In the genomic region with DNA sequence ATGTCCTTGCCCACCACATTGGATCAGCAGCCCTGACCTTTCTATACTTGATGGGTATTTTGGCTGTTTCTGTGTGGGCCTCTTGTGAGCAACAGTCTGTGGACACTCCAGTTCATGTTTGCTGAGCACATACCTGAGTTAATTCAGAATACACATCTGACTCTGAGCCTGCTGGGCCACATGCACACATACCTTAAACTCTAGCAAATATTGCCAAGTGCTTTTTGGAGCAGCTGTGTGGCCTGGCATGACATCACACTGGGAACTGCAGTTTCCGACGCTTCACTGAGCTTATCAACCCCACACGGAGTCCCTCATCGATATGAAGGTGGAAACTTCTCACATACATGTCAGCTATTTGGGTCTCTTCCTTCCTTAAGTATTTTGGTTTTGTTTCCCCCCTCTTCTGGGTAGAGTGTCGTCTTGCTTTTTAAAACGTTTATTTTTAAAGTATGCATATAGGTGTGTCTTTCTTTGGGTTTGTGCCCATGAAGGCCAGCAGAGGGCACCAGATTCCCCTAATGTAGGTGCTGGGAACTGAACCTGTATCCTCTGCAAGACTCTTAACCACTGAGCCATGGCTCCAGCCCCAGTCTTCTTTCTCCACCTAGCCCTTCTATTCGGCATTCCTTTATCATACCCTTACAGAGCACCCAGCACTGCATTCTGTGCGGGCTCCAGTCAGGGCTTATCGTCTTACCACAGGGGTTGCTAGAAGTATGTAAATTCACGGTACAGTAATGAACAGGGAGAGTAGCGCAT, we compare ENCODE assay signal across 8 mouse cellular contexts. TPM values are rescaled to one million over a fixed set of nuclear protein-coding genes. Genes with fewer than 3 reads are reported as not detected.
DNase-seq lines count a peak whose midpoint lies in the region; ATAC-seq and TF ChIP-seq lines count a peak whose summit lies in the region.
"Had no signal": no experiment of that assay in that cellular context is flagged by ENCODE, and none has a peak within 500 bp of the region (broad histone marks: within the 10 kb centered on the region; RNA-seq: fewer than 3 reads in every experiment).

No protein-coding gene starts in this region.

- no peak for TF ChIP-seq POLR2A in bone marrow, adult 2 months (IDR thresholded peaks at IDR 0.05; ENCODE audit: borderline replicate concordance, control insufficient read depth, low read depth, low read length)

- in situ Hi-C loops in ES-E14 (cut with MboI; ENCODE audit: low sequenced_read_pairs in 2 of 2, unreplicated experiment in 2 of 2), result no loop called here

- H3K36me3 ChIP-seq in intestine, postnatal 0 days (ENCODE audit: control insufficient read depth, insufficient read depth), result no peaks in the 10 kb centered on the region
- no peaks in the 10 kb centered on the region for H3K36me3 ChIP-seq in intestine, embryonic 15.5 days
- no peaks in the 10 kb centered on the region; the same call in 1 of the 2 replicates for H3K36me3 ChIP-seq in ES-E14 (ENCODE audit: control insufficient read depth, insufficient read depth, low read length, poor library complexity, severe bottlenecking)
- peaks cover 15% of the 10 kb centered on the region for H3K36me3 ChIP-seq in midbrain, embryonic 16.5 days (ENCODE audit: control insufficient read depth, insufficient read depth, low read length)
- H3K36me3 ChIP-seq in intestine, embryonic 16.5 days (ENCODE audit: control insufficient read depth, insufficient read depth, low read length), result no peaks in the 10 kb centered on the region

- no peaks in the 10 kb centered on the region for H3K9me3 ChIP-seq in intestine, postnatal 0 days (ENCODE audit: control insufficient read depth)
- H3K9me3 ChIP-seq in intestine, embryonic 15.5 days, result no peaks in the 10 kb centered on the region
- H3K9me3 ChIP-seq in ES-E14 (ENCODE audit: control insufficient read depth, insufficient read depth, low read depth, low read length), result no peaks in the 10 kb centered on the region
- H3K9me3 ChIP-seq in midbrain, embryonic 16.5 days (replicated peaks; ENCODE audit: control insufficient read depth, low read length, poor library complexity, severe bottlenecking), result no peaks in the 10 kb centered on the region
- no peaks in the 10 kb centered on the region for H3K9me3 ChIP-seq in intestine, embryonic 16.5 days (ENCODE audit: control insufficient read depth, low read length)
- H3K9me3 ChIP-seq: neural tube, embryonic 13.5 days had no signal

- peak; percentile 76 for TF ChIP-seq CTCF in intestine, postnatal 0 days (IDR thresholded peaks at IDR 0.05; ENCODE audit: low read depth)
- TF ChIP-seq CTCF in bone marrow, adult 2 months (IDR thresholded peaks at IDR 0.05; ENCODE audit: control insufficient read depth, insufficient read depth, low read length), result peak; percentile 58

- no peak overlapping the region for H3K27ac ChIP-seq in intestine, postnatal 0 days (ENCODE audit: low read depth, low read length)
- H3K27ac ChIP-seq in intestine, embryonic 15.5 days, result no peak overlapping the region
- no peak overlapping the region for H3K27ac ChIP-seq in ES-E14 (ENCODE audit: insufficient read depth, low read depth, low read length, poor library complexity, severe bottlenecking)
- H3K27ac ChIP-seq in bone marrow, adult 2 months (ENCODE audit: control insufficient read depth, insufficient read depth, low read depth, low read length, poor library complexity), result no peak overlapping the region
- H3K27ac ChIP-seq in midbrain, embryonic 16.5 days (ENCODE audit: low read length), result no peak overlapping the region
- no peak overlapping the region for H3K27ac ChIP-seq in intestine, embryonic 16.5 days (ENCODE audit: low read length)
- H3K27ac ChIP-seq: neural tube, embryonic 13.5 days had no signal

- peak; percentile 40 for DNase-seq in ES-E14 (ENCODE audit: low read depth, low spot score)
- peak; percentile 27 to 69 for DNase-seq in kidney, postnatal 36 days

- H3K27me3 ChIP-seq in intestine, postnatal 0 days (replicated peaks; ENCODE audit: control insufficient read depth, insufficient read depth, low read length), result no peaks in the 10 kb centered on the region
- H3K27me3 ChIP-seq in intestine, embryonic 15.5 days (replicated peaks), result no peaks in the 10 kb centered on the region
- no peaks in the 10 kb centered on the region for H3K27me3 ChIP-seq in midbrain, embryonic 16.5 days (ENCODE audit: control insufficient read depth, insufficient read depth, low read depth, low read length)
- H3K27me3 ChIP-seq in intestine, embryonic 16.5 days (replicated peaks; ENCODE audit: control insufficient read depth, insufficient read depth, low read length), result no peaks in the 10 kb centered on the region
- H3K27me3 ChIP-seq: neural tube, embryonic 13.5 days had no signal

- ATAC-seq in intestine, postnatal 0 days, result no peak
- no peak for ATAC-seq in intestine, embryonic 15.5 days
- ATAC-seq in midbrain, embryonic 16.5 days, result 0 out of 2 replicates have a peak, but pooled peaks have one; percentile 11
- ATAC-seq in intestine, embryonic 16.5 days, result no peak

- H3K4me1 ChIP-seq in intestine, postnatal 0 days (replicated peaks; ENCODE audit: control insufficient read depth, insufficient read depth, low read length), result no peaks in the 10 kb centered on the region
- peaks cover 15% of the 10 kb centered on the region for H3K4me1 ChIP-seq in intestine, embryonic 15.5 days (replicated peaks)
- H3K4me1 ChIP-seq in ES-E14 (ENCODE audit: control insufficient read depth in 2 of 2, insufficient read depth in 2 of 2, low read length in 2 of 2, poor library complexity in 1 of 2), result no peaks in the 10 kb centered on the region
- peaks cover 2% of the 10 kb centered on the region; the same call in 1 of the 2 replicates for H3K4me1 ChIP-seq in bone marrow, adult 2 months (ENCODE audit: control insufficient read depth, insufficient read depth, low read length)
- H3K4me1 ChIP-seq in midbrain, embryonic 16.5 days (ENCODE audit: control insufficient read depth, insufficient read depth, low read length), result no peaks in the 10 kb centered on the region
- peaks cover 18% of the 10 kb centered on the region for H3K4me1 ChIP-seq in intestine, embryonic 16.5 days (ENCODE audit: control insufficient read depth, insufficient read depth, low read length)

- no peak overlapping the region for H3K4me2 ChIP-seq in intestine, postnatal 0 days (replicated peaks; ENCODE audit: low read depth)
- no peak overlapping the region for H3K4me2 ChIP-seq in intestine, embryonic 15.5 days (replicated peaks)
- H3K4me2 ChIP-seq in midbrain, embryonic 16.5 days (ENCODE audit: low read length), result no peak overlapping the region
- no peak overlapping the region for H3K4me2 ChIP-seq in intestine, embryonic 16.5 days (ENCODE audit: low read depth, low read length)
- H3K4me2 ChIP-seq: neural tube, embryonic 13.5 days had no signal

- no peak overlapping the region for H3K4me3 ChIP-seq in intestine, postnatal 0 days (ENCODE audit: low read depth, low read length)
- no peak overlapping the region for H3K4me3 ChIP-seq in intestine, embryonic 15.5 days (replicated peaks)
- H3K4me3 ChIP-seq in ES-E14 (ENCODE audit: insufficient read depth in 1 of 2, low read depth in 1 of 2, low read length in 2 of 2, poor library complexity in 1 of 2, severe bottlenecking in 1 of 2), result no peak overlapping the region
- H3K4me3 ChIP-seq in bone marrow, adult 2 months (replicated peaks; ENCODE audit: control insufficient read depth, low read depth, low read length), result no peak overlapping the region
- H3K4me3 ChIP-seq in midbrain, embryonic 16.5 days (ENCODE audit: low read depth, low read length), result no peak overlapping the region
- no peak overlapping the region for H3K4me3 ChIP-seq in intestine, embryonic 16.5 days (ENCODE audit: low read length)
- H3K4me3 ChIP-seq: neural tube, embryonic 13.5 days had no signal

- 62% methylated on average over 11 of the region's 11 CpGs for WGBS in intestine, postnatal 0 days
- WGBS in intestine, embryonic 15.5 days, result 67% methylated on average over 11 of the region's 11 CpGs
- 62% methylated on average over 11 of the region's 11 CpGs for WGBS in bone marrow, adult 2 months
- 69% methylated on average over 11 of the region's 11 CpGs for WGBS in midbrain, embryonic 16.5 days
- 64% methylated on average over 11 of the region's 11 CpGs for WGBS in intestine, embryonic 16.5 days

- H3K9ac ChIP-seq in intestine, postnatal 0 days (ENCODE audit: low read depth, low read length), result no peak overlapping the region
- no peak overlapping the region for H3K9ac ChIP-seq in intestine, embryonic 15.5 days
- H3K9ac ChIP-seq in ES-E14 (ENCODE audit: insufficient read depth, low read depth, low read length, poor library complexity, severe bottlenecking), result no peak overlapping the region
- no peak overlapping the region for H3K9ac ChIP-seq in midbrain, embryonic 16.5 days (ENCODE audit: low read depth, low read length)
- H3K9ac ChIP-seq in intestine, embryonic 16.5 days (ENCODE audit: low read depth, low read length), result no peak overlapping the region
- H3K9ac ChIP-seq: neural tube, embryonic 13.5 days had no signal

RNA-seq across cellular contexts. Expression of a gene that starts 25.8 kb away (rescaled TPM):
- 12.1 and 12.2 TPM in 2 replicates for polyA plus RNA-seq in intestine, postnatal 0 days (2015; fragmentation: Nextera tagmentation; extraction: Ambion mirVana)
- 21.2 and 22.1 TPM in 2 replicates for polyA plus RNA-seq in intestine, embryonic 15.5 days (2015; fragmentation: Nextera tagmentation; extraction: Ambion mirVana)
- 4.0 and 6.6 TPM in 2 replicates for total RNA-seq in ES-E14 (2012; rRNA removed)
- polyA plus RNA-seq in bone marrow, adult 2 months (2011; ENCODE audit: insufficient read depth, insufficient read length, low replicate concordance, missing spikeins), result 2.5 and 3.2 TPM in 2 replicates
- polyA plus RNA-seq in midbrain, embryonic 16.5 days (2015; fragmentation: Nextera tagmentation; extraction: Ambion mirVana), result 340 and 389 TPM in 2 replicates
- polyA plus RNA-seq in intestine, embryonic 16.5 days (2015; fragmentation: Nextera tagmentation; extraction: Ambion mirVana), result 18.1 TPM in 2 replicates

RNA-seq across cellular contexts. Expression of a gene that starts 37.0 kb away (rescaled TPM):
- 0.47 and 0.76 TPM in 2 replicates for polyA plus RNA-seq in intestine, postnatal 0 days (2015; fragmentation: Nextera tagmentation; extraction: Ambion mirVana)
- polyA plus RNA-seq in intestine, embryonic 15.5 days (2015; fragmentation: Nextera tagmentation; extraction: Ambion mirVana), result 0.26 and 0.61 TPM in 2 replicates
- total RNA-seq in ES-E14 (2012; rRNA removed), result 0.32 TPM in 1 of 2 replicates, not detected in the other
- not detected in 2 replicates for polyA plus RNA-seq in bone marrow, adult 2 months (2011; ENCODE audit: insufficient read depth, insufficient read length, low replicate concordance, missing spikeins)
- 0.82 and 0.99 TPM in 2 replicates for polyA plus RNA-seq in midbrain, embryonic 16.5 days (2015; fragmentation: Nextera tagmentation; extraction: Ambion mirVana)
- 0.58 and 1.2 TPM in 2 replicates for polyA plus RNA-seq in intestine, embryonic 16.5 days (2015; fragmentation: Nextera tagmentation; extraction: Ambion mirVana)

RNA-seq across cellular contexts. Expression of a gene that starts 45.6 kb away (rescaled TPM):
- 8.4 and 10.5 TPM in 2 replicates for polyA plus RNA-seq in intestine, postnatal 0 days (2015; fragmentation: Nextera tagmentation; extraction: Ambion mirVana)
- polyA plus RNA-seq in intestine, embryonic 15.5 days (2015; fragmentation: Nextera tagmentation; extraction: Ambion mirVana), result 5.5 and 6.4 TPM in 2 replicates
- 14.9 and 20.9 TPM in 2 replicates for total RNA-seq in ES-E14 (2012; rRNA removed)
- polyA plus RNA-seq in bone marrow, adult 2 months (2011; ENCODE audit: insufficient read depth, insufficient read length, low replicate concordance, missing spikeins), result 1.7 and 2.7 TPM in 2 replicates
- polyA plus RNA-seq in midbrain, embryonic 16.5 days (2015; fragmentation: Nextera tagmentation; extraction: Ambion mirVana), result 4.9 and 5.0 TPM in 2 replicates
- polyA plus RNA-seq in intestine, embryonic 16.5 days (2015; fragmentation: Nextera tagmentation; extraction: Ambion mirVana), result 5.4 and 6.3 TPM in 2 replicates

RNA-seq across cellular contexts. Expression of a gene that starts 45.8 kb away (rescaled TPM):
- polyA plus RNA-seq in intestine, postnatal 0 days (2015; fragmentation: Nextera tagmentation; extraction: Ambion mirVana), result 0.04 and 0.09 TPM in 2 replicates
- 0.18 and 0.29 TPM in 2 replicates for polyA plus RNA-seq in intestine, embryonic 15.5 days (2015; fragmentation: Nextera tagmentation; extraction: Ambion mirVana)
- 0.94 and 2.2 TPM in 2 replicates for total RNA-seq in ES-E14 (2012; rRNA removed)
- polyA plus RNA-seq in bone marrow, adult 2 months (2011; ENCODE audit: insufficient read depth, insufficient read length, low replicate concordance, missing spikeins), result 1.1 and 1.5 TPM in 2 replicates
- polyA plus RNA-seq in midbrain, embryonic 16.5 days (2015; fragmentation: Nextera tagmentation; extraction: Ambion mirVana), result 0.68 and 0.80 TPM in 2 replicates
- 0.32 and 0.34 TPM in 2 replicates for polyA plus RNA-seq in intestine, embryonic 16.5 days (2015; fragmentation: Nextera tagmentation; extraction: Ambion mirVana)

RNA-seq across cellular contexts. Expression of a gene that starts 54.7 kb away (rescaled TPM):
- 13.9 and 15.3 TPM in 2 replicates for polyA plus RNA-seq in intestine, postnatal 0 days (2015; fragmentation: Nextera tagmentation; extraction: Ambion mirVana)
- 40.4 and 42.2 TPM in 2 replicates for polyA plus RNA-seq in intestine, embryonic 15.5 days (2015; fragmentation: Nextera tagmentation; extraction: Ambion mirVana)
- total RNA-seq in ES-E14 (2012; rRNA removed), result 65.3 and 90.0 TPM in 2 replicates
- 2.1 and 9.9 TPM in 2 replicates for polyA plus RNA-seq in bone marrow, adult 2 months (2011; ENCODE audit: insufficient read depth, insufficient read length, low replicate concordance, missing spikeins)
- polyA plus RNA-seq in midbrain, embryonic 16.5 days (2015; fragmentation: Nextera tagmentation; extraction: Ambion mirVana), result 25.3 and 27.4 TPM in 2 replicates
- polyA plus RNA-seq in intestine, embryonic 16.5 days (2015; fragmentation: Nextera tagmentation; extraction: Ambion mirVana), result 35.4 and 37.8 TPM in 2 replicates

Comparison
In these comparisons a context has a peak if more than half of its experiments do, and no peak if none do; other contexts are left out.
1. RNA of a gene that starts 25.8 kb away (polyA plus RNA-seq): 340 to 389 TPM in midbrain, embryonic 16.5 days; 21.2 to 22.1 TPM in intestine, embryonic 15.5 days, 18.1 TPM in intestine, embryonic 16.5 days, 12.1 to 12.2 TPM in intestine, postnatal 0 days and 2.5 to 3.2 TPM in bone marrow, adult 2 months; every median in the first group is over 10 times any median in the second.